Mouse (Mus musculus): Measurements from ENCODE around the gene Cyp46a1.

Cyp46a1 gene

GRCm38 (mm10) chr12:108409100-108409499 is 74.9 kb downstream of the Cyp46a1 start:
- DNase-seq: no peak

GRCm38 (mm10) chr12:108410416-108411208 is 76.4 kb downstream of the Cyp46a1 start:
- no peak for DNase-seq

Data from cerebellum, adult 11-12 months (tissue).